Mouse (Mus musculus): ENCODE data around the gene H2-Ke6. TPM values are rescaled to one million over a fixed set of nuclear protein-coding genes. Genes with fewer than 3 reads are reported as not detected.
A peak's percentile ranks its signal among the peaks of the same experiment; 100 is the strongest.

H2-Ke6 gene
- polyA plus RNA-seq, 1 experiment from 2014 or later: 56.1 TPM

DNA sequence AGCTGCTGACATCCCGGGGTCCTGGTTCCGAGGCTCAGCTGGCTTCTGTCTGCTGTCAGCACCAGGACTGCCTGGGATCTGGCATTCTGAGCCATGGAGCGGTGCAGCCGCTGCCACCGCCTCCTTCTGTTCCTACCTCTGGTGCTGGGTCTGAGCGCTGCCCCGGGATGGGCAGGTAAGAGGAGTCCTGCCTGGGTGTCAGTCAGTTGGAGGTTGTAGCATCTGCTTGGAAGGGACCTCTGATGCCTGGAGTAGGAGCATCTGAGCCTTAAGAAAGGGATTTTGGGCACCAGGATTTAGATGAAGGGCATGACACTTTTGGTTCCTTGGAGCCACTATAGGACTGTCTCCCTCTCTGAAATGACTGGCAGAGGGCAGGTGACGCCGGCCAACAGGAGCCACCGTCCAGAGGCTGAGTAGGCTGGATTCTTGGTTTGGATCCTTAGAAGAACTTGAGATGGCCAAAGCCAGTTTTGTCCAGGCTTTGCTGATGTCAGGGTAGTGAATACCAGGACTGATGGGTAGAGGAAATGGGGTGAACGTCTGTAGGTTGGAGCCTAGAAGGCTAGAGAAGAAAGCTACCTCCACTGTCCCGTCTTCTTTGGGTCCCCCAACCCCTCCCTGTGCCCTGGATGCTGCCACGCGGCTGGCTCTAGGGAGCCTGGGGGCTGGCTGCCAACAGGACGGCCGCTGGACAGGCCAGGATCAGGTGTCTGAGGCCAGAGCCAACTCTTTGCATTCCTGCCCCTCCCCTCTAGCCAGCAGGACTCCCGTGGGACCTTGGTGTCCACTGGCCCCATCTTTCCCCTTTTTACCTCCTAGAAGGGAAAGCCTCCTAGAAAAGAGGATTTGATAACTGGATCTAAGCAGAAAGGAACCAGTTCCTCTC lies 11.9 kb upstream of the H2-Ke6 start:
- peak overlapping the region; percentile 52 for H3K4me2 ChIP-seq (ENCODE audit: low read length)
- no peaks in the 10 kb centered on the region for H3K9me3 ChIP-seq (ENCODE audit: control insufficient read depth, low read length)
- WGBS: 25% methylated on average over 17 of the region's 17 CpGs
- 0 out of 2 replicates have a peak overlapping the region, but pooled peaks have one; percentile 5 for H3K27ac ChIP-seq (replicated peaks; ENCODE audit: low read depth, low read length)
- ATAC-seq (ENCODE audit: low FRiP score, low TSS enrichment) (no peak), DNase-seq (peak; percentile 37)
- H3K36me3 ChIP-seq (ENCODE audit: control insufficient read depth, insufficient read depth, low read length): peaks cover 32% of the 10 kb centered on the region
- 0 out of 2 replicates have a peak overlapping the region, but pooled peaks have one; percentile 22 for H3K4me3 ChIP-seq (replicated peaks; ENCODE audit: low read depth, low read length)
- peaks cover 19% of the 10 kb centered on the region; the same call in 1 of the 2 replicates for H3K4me1 ChIP-seq (ENCODE audit: control insufficient read depth, insufficient read depth, low read length)
- H3K27me3 ChIP-seq (ENCODE audit: control insufficient read depth, insufficient read depth, low read length): no peaks in the 10 kb centered on the region
- peak overlapping the region; percentile 37; the same call in 1 of the 2 replicates for H3K9ac ChIP-seq (replicated peaks; ENCODE audit: low read length)

DNA sequence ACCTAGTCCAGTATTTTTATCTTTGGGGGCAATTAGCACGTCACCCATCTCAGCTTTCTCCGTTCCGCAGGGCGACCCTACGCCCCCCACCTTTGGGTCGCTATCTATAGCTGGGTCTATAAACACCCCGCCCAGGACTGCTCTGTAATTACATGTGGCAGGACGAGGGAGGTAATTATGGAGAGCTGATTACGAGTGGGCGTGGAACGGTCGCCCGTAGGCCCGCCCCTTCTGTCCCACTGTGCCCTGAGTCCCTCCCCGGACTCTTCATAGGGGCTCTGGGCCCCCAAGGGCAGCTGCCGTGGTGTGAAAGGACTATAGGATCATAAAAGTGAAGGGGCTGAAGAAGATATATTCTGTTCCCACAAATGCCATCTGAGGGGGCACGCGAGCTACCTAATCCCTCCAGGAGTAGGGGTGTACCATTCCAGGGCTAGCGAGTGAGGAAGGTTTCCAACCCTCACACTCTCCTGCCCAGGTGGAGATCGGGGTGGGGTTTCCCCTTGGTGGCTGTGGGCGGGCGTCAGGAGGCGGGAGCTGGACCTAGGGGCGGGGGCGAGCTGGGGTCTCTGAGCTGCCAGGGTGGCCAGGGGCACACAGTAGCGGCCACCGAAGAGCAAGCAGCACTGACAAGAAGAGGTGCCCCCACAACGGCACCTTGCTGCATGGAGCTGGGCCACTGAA lies 11.2 kb upstream of the H2-Ke6 start, which contains the start of gene Col11a2:
Col11a2 (plus strand) TSS at position 560 of the 684 bp plus-strand sequence.
- Histone ChIP-seq H3K4me2 (ENCODE audit: low read length) (peak within 1 kb of the TSS; percentile 52), H3K4me3 (replicated peaks; ENCODE audit: low read depth, low read length) (peak within 1 kb of the TSS; percentile 22; the same call in 1 of the 2 replicates), H3K27me3 (ENCODE audit: control insufficient read depth, insufficient read depth, low read length) (no peaks in the 10 kb centered on the region), H3K9ac (replicated peaks; ENCODE audit: low read length) (peak within 1 kb of the TSS; percentile 37; the same call in 1 of the 2 replicates), H3K36me3 (ENCODE audit: control insufficient read depth, insufficient read depth, low read length) (peaks cover 36% of the 10 kb centered on the region), H3K4me1 (ENCODE audit: control insufficient read depth, insufficient read depth, low read length) (peaks cover 19% of the 10 kb centered on the region; the same call in 1 of the 2 replicates), H3K9me3 (ENCODE audit: control insufficient read depth, low read length) (no peaks in the 10 kb centered on the region), H3K27ac (replicated peaks; ENCODE audit: low read depth, low read length) (peak within 1 kb of the TSS; percentile 5; the same call in 1 of the 2 replicates)
- peak; percentile 49 for DNase-seq
- peak; percentile 60; the same call in 1 of the 2 replicates for ATAC-seq (ENCODE audit: low FRiP score, low TSS enrichment)
- 10% methylated on average over 28 of the region's 28 CpGs for WGBS

DNA sequence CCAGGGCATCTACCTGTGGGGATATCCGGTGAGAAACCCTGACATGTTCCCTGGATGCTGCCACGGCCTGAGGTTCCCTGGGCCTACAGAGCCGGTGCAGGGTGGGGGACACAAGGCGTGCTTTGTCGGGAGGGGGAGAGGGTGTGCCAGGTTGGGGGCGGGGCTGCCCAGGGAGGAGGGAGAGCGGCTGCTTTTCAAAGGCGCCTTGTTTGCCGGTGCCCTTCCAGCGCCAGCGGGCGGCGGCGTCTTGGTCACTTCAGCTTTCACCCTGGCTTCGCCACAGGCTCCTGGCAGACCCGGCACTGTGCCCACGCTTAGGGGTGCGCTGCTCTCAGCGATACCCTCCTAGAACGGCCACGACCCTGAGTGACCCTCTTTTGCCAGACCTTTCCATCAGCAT lies 10.6 kb upstream of the H2-Ke6 start:
- H3K9me3 ChIP-seq (ENCODE audit: control insufficient read depth, low read length): no peaks in the 10 kb centered on the region
- no peak overlapping the region; the same call in 1 of the 2 replicates for H3K27ac ChIP-seq (replicated peaks; ENCODE audit: low read depth, low read length)
- 11% methylated on average over 21 of the region's 21 CpGs for WGBS
- H3K4me1 ChIP-seq (ENCODE audit: control insufficient read depth, insufficient read depth, low read length): peaks cover 20% of the 10 kb centered on the region; the same call in 1 of the 2 replicates
- 0 out of 2 replicates have a peak, but pooled peaks have one; percentile 15 for ATAC-seq (ENCODE audit: low FRiP score, low TSS enrichment)
- peak overlapping the region; percentile 22; the same call in 1 of the 2 replicates for H3K4me3 ChIP-seq (replicated peaks; ENCODE audit: low read depth, low read length)
- no peaks in the 10 kb centered on the region for H3K27me3 ChIP-seq (ENCODE audit: control insufficient read depth, insufficient read depth, low read length)
- DNase-seq: peak; percentile 56
- H3K9ac ChIP-seq (replicated peaks; ENCODE audit: low read length): peak overlapping the region; percentile 37; the same call in 1 of the 2 replicates
- peak overlapping the region; percentile 52 for H3K4me2 ChIP-seq (ENCODE audit: low read length)
- peaks cover 38% of the 10 kb centered on the region for H3K36me3 ChIP-seq (ENCODE audit: control insufficient read depth, insufficient read depth, low read length)

DNA sequence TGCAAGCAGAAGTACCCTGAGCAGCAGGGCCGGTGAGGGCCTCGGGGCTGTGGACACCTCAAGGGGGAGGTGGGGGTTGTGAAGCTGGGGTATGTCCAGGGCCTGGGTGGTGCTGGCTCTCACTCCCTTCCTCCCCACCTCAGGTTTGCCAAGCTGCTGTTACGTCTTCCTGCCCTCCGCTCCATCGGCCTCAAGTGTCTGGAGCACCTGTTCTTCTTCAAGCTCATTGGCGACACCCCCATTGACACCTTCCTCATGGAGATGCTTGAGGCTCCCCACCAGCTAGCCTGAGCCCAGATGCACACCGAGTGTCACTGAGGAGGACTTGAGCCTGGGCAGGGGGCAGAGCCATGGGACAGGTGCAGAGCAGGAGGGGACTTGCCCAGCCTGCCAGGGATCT lies 9.4 kb upstream of the H2-Ke6 start:
- no peak for DNase-seq
- ATAC-seq (ENCODE audit: low FRiP score, low TSS enrichment): no peak
- Histone ChIP-seq H3K27ac (replicated peaks; ENCODE audit: low read depth, low read length) (no peak overlapping the region), H3K27me3 (ENCODE audit: control insufficient read depth, insufficient read depth, low read length) (no peaks in the 10 kb centered on the region), H3K9me3 (ENCODE audit: control insufficient read depth, low read length) (no peaks in the 10 kb centered on the region), H3K4me3 (replicated peaks; ENCODE audit: low read depth, low read length) (no peak overlapping the region), H3K36me3 (ENCODE audit: control insufficient read depth, insufficient read depth, low read length) (peaks cover 38% of the 10 kb centered on the region), H3K9ac (replicated peaks; ENCODE audit: low read length) (no peak overlapping the region), H3K4me2 (ENCODE audit: low read length) (no peak overlapping the region), H3K4me1 (ENCODE audit: control insufficient read depth, insufficient read depth, low read length) (peaks cover 29% of the 10 kb centered on the region)
- 97% methylated on average over 7 of the region's 7 CpGs for WGBS

DNA sequence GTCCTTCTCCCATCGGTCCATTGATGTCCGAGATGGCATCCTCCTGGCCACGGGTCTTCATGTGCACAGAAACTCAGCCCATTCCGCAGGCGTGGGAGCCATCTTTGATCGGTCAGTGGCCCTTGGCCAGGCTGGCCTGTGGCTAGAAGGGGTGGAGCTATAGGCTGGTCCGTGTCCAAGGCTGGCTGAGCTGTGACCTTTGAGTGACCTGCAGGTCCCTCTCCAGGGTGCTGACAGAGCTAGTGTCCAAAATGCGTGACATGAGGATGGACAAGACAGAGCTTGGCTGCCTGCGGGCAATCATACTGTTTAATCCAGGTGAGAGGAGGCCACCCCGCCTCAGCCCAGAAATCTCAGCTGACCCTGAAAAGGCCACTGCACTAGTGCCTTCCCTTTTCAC lies 8.8 kb upstream of the H2-Ke6 start:
- peaks cover 29% of the 10 kb centered on the region for H3K4me1 ChIP-seq (ENCODE audit: control insufficient read depth, insufficient read depth, low read length)
- DNase-seq (no peak), ATAC-seq (ENCODE audit: low FRiP score, low TSS enrichment) (no peak)
- H3K27ac ChIP-seq (replicated peaks; ENCODE audit: low read depth, low read length): no peak overlapping the region
- no peak overlapping the region for H3K4me3 ChIP-seq (replicated peaks; ENCODE audit: low read depth, low read length)
- H3K4me2 ChIP-seq (ENCODE audit: low read length): no peak overlapping the region
- H3K27me3 ChIP-seq (ENCODE audit: control insufficient read depth, insufficient read depth, low read length): no peaks in the 10 kb centered on the region
- no peaks in the 10 kb centered on the region for H3K9me3 ChIP-seq (ENCODE audit: control insufficient read depth, low read length)
- 82% methylated on average over 10 of the region's 10 CpGs for WGBS
- H3K9ac ChIP-seq (replicated peaks; ENCODE audit: low read length): no peak overlapping the region
- peaks cover 38% of the 10 kb centered on the region for H3K36me3 ChIP-seq (ENCODE audit: control insufficient read depth, insufficient read depth, low read length)

DNA sequence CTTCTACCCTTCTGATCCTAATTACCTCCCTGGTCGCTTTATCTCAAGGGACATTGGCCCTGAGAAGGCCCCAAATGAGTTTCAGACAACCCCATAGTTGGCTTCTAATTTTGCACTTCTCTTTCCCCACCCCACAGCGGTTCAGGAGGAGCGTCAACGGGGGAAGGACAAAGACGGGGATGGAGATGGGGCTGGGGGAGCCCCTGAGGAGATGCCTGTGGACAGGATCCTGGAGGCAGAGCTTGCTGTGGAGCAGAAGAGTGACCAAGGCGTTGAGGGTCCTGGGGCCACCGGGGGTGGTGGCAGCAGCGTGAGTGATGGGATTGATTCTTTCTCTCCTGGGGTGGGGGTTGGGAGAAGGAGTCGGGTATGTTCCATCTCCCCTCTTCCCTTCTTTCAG lies 7.7 kb upstream of the H2-Ke6 start:
- Histone ChIP-seq H3K9ac (replicated peaks; ENCODE audit: low read length) (no peak overlapping the region), H3K36me3 (ENCODE audit: control insufficient read depth, insufficient read depth, low read length) (peaks cover 38% of the 10 kb centered on the region), H3K4me1 (ENCODE audit: control insufficient read depth, insufficient read depth, low read length) (peaks cover 33% of the 10 kb centered on the region), H3K9me3 (ENCODE audit: control insufficient read depth, low read length) (no peaks in the 10 kb centered on the region), H3K4me3 (replicated peaks; ENCODE audit: low read depth, low read length) (no peak overlapping the region), H3K4me2 (ENCODE audit: low read length) (no peak overlapping the region), H3K27me3 (ENCODE audit: control insufficient read depth, insufficient read depth, low read length) (no peaks in the 10 kb centered on the region), H3K27ac (replicated peaks; ENCODE audit: low read depth, low read length) (no peak overlapping the region)
- 91% methylated on average over 9 of the region's 9 CpGs for WGBS
- DNase-seq: no peak
- no peak for ATAC-seq (ENCODE audit: low FRiP score, low TSS enrichment)

DNA sequence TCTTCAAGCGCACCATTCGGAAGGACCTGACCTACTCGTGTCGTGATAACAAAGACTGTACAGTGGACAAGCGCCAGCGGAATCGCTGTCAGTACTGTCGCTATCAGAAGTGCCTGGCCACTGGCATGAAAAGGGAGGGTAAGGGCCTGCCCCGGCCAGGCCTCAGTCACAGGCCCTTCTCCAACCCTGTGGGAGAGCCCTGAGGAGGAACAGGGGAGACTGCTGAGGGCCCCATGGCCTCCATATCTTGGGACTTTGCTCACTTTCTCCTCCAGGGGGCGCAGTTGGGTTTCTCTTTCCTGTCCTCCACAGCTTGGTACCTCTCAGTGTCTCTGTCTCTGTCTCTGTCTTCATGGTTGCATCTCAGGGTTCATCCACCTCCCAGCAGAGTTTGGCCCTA lies 6.2 kb upstream of the H2-Ke6 start:
- Histone ChIP-seq H3K4me1 (ENCODE audit: control insufficient read depth, insufficient read depth, low read length) (peaks cover 33% of the 10 kb centered on the region), H3K36me3 (ENCODE audit: control insufficient read depth, insufficient read depth, low read length) (peaks cover 49% of the 10 kb centered on the region), H3K4me3 (replicated peaks; ENCODE audit: low read depth, low read length) (no peak overlapping the region), H3K9me3 (ENCODE audit: control insufficient read depth, low read length) (no peaks in the 10 kb centered on the region), H3K27me3 (ENCODE audit: control insufficient read depth, insufficient read depth, low read length) (no peaks in the 10 kb centered on the region), H3K27ac (replicated peaks; ENCODE audit: low read depth, low read length) (no peak overlapping the region), H3K9ac (replicated peaks; ENCODE audit: low read length) (no peak overlapping the region), H3K4me2 (ENCODE audit: low read length) (no peak overlapping the region)
- no peak for ATAC-seq (ENCODE audit: low FRiP score, low TSS enrichment)
- DNase-seq: peak; percentile 71
- 75% methylated on average over 10 of the region's 10 CpGs for WGBS

DNA sequence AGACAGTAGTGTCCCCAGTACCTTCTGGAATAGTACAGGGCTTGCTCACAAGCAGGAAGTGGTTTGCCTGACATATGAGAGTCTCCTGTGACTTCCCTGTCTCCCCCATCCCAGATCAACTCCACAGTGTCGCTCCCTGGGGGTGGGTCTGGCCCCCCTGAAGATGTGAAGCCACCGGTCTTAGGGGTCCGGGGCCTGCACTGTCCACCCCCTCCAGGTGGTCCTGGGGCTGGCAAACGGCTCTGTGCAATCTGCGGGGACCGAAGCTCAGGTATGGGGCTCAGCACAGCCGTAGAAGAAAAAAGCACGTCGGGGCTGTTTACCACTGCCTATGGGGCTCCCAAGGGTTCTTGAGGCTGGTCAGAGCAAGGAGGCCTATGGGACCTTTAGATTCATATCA lies 5.6 kb upstream of the H2-Ke6 start:
- H3K27me3 ChIP-seq (ENCODE audit: control insufficient read depth, insufficient read depth, low read length): no peaks in the 10 kb centered on the region
- no peak for DNase-seq
- H3K4me3 ChIP-seq (replicated peaks; ENCODE audit: low read depth, low read length): peak overlapping the region; percentile 86; the same call in 1 of the 2 replicates
- H3K9me3 ChIP-seq (ENCODE audit: control insufficient read depth, low read length): no peaks in the 10 kb centered on the region
- no peak overlapping the region for H3K9ac ChIP-seq (replicated peaks; ENCODE audit: low read length)
- peaks cover 31% of the 10 kb centered on the region for H3K4me1 ChIP-seq (ENCODE audit: control insufficient read depth, insufficient read depth, low read length)
- WGBS: 93% methylated on average over 9 of the region's 9 CpGs
- peaks cover 55% of the 10 kb centered on the region for H3K36me3 ChIP-seq (ENCODE audit: control insufficient read depth, insufficient read depth, low read length)
- H3K4me2 ChIP-seq (ENCODE audit: low read length): peak overlapping the region; percentile 98; the same call in 1 of the 2 replicates
- no peak for ATAC-seq (ENCODE audit: low FRiP score, low TSS enrichment)
- no peak overlapping the region for H3K27ac ChIP-seq (replicated peaks; ENCODE audit: low read depth, low read length)

Data from midbrain, embryonic 14.5 days (tissue).